Mouse (Mus musculus) CH12F3 (cell line): ENCODE data around the gene Thop1.
"Not testable (repeated sequence)": the region's sequence is repeated elsewhere in the genome, so short reads cannot be mapped to it uniquely, and the experiment has no call there.

Experiments used
- in situ Hi-C: fragments of 300-500 bp; cut with MboI; formaldehyde crosslinking; loops from 2 replicates; pipeline ENCODE4 v1.14.3; 2020; ENCODE audit warnings: low sequenced_read_pairs

Thop1 gene

GRCm38 (mm10) chr10:81069836-81070235 lies at the start of gene Thop1:
TSS of gene Thop1 (plus strand) at chr10:81070035.
- in situ Hi-C loops = no loop called here

GRCm38 (mm10) chr10:81020207-81020606 lies 49.6 kb upstream of the Thop1 start:
- in situ Hi-C loops = no loop called here

- in situ Hi-C loops = no loop called here
Observed at GRCm38 (mm10) chr10:81021547-81022110, 48.2 kb upstream of the Thop1 start.

GRCm38 (mm10) chr10:81022744-81023143 lies 47.1 kb upstream of the Thop1 start:
- in situ Hi-C loops = no loop called here

- in situ Hi-C loops = no loop called here
Observed at GRCm38 (mm10) chr10:81024346-81024937, 45.4 kb upstream of the Thop1 start.

GRCm38 (mm10) chr10:81025047-81025621 lies 44.7 kb upstream of the Thop1 start:
- in situ Hi-C loops = no loop called here

GRCm38 (mm10) chr10:81025639-81026275 lies 44.1 kb upstream of the Thop1 start, which contains the start of gene Diras1:
TSS of gene Diras1 (minus strand) at chr10:81025662.
- in situ Hi-C loops = no loop called here

- in situ Hi-C loops = no loop called here
Observed at GRCm38 (mm10) chr10:81026857-81027256, 43.0 kb upstream of the Thop1 start.

- in situ Hi-C loops = no loop called here
Observed at GRCm38 (mm10) chr10:81027331-81027730, 42.5 kb upstream of the Thop1 start.

- in situ Hi-C loops = no loop called here
Observed at GRCm38 (mm10) chr10:81028219-81028618, 41.6 kb upstream of the Thop1 start.

- in situ Hi-C loops = no loop called here
Observed at GRCm38 (mm10) chr10:81029031-81029430, 40.8 kb upstream of the Thop1 start.

GRCm38 (mm10) chr10:81033586-81033985 lies 36.2 kb upstream of the Thop1 start:
- in situ Hi-C loops = no loop called here

GRCm38 (mm10) chr10:81036251-81036650 lies 33.6 kb upstream of the Thop1 start:
- in situ Hi-C loops = no loop called here

GRCm38 (mm10) chr10:81036988-81037580 lies 32.8 kb upstream of the Thop1 start, which contains the start of gene Slc39a3:
TSS of gene Slc39a3 (minus strand) at chr10:81037426.
- in situ Hi-C loops = no loop called here

- in situ Hi-C loops = no loop called here
Observed at GRCm38 (mm10) chr10:81041458-81042175, 28.2 kb upstream of the Thop1 start.

- in situ Hi-C loops = not testable (repeated sequence)
Observed at GRCm38 (mm10) chr10:81045246-81045645, 24.6 kb upstream of the Thop1 start.

GRCm38 (mm10) chr10:81050645-81051044 lies 19.2 kb upstream of the Thop1 start:
- in situ Hi-C loops = no loop called here

GRCm38 (mm10) chr10:81051133-81051532 lies 18.7 kb upstream of the Thop1 start:
- in situ Hi-C loops = no loop called here

GRCm38 (mm10) chr10:81052577-81052976 lies 17.3 kb upstream of the Thop1 start:
- in situ Hi-C loops = no loop called here

- in situ Hi-C loops = no loop called here
Observed at GRCm38 (mm10) chr10:81055169-81055568, 14.7 kb upstream of the Thop1 start.

- in situ Hi-C loops = not testable (repeated sequence)
Observed at GRCm38 (mm10) chr10:81055802-81056340, 14.0 kb upstream of the Thop1 start.
